Comparison of ENCODE assay signal across 11 mouse cellular contexts in the genomic region with DNA sequence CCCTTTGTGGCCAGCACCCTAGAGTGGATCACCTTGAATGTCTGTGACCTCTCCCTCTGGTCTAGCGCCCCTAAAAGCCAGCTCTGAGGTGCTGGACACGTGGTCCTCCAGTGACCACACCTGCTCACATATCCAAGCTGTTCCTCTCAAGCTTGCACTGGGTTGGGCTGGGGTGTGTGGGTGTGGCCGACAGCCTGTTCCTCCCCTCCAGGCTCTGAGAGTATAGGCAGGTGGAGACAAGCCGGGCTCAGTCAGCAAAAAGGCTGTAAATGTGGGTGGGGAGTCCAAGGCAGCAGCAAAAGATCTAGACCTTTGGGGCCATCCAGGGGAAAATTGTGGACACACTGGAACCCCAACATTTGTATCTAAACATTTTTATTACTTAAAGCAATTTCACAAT. TPM values are rescaled to one million over a fixed set of nuclear protein-coding genes. Genes with fewer than 3 reads are reported as not detected.
A peak's percentile ranks its signal among the peaks of the same experiment; 100 is the strongest.
DNase-seq lines count a peak whose midpoint lies in the region; ATAC-seq lines count a peak whose summit lies in the region.
"Had no signal": no experiment of that assay in that cellular context is flagged by ENCODE, and none has a peak within 500 bp of the region (broad histone marks: within the 10 kb centered on the region; RNA-seq: fewer than 3 reads in every experiment).

No protein-coding gene starts in this region.

- no peak overlapping the region for H3K9ac ChIP-seq in hindbrain, embryonic 16.5 days (ENCODE audit: low read depth, low read length)
- H3K9ac ChIP-seq in liver, embryonic 11.5 days (ENCODE audit: low read depth, low read length): peak overlapping the region; percentile 65
- H3K9ac ChIP-seq in stomach, embryonic 15.5 days: no peak overlapping the region
- no peak overlapping the region for H3K9ac ChIP-seq in kidney, embryonic 14.5 days (ENCODE audit: low read depth, low read length)

- no peak for DNase-seq in hindbrain, embryonic 10.5 days (ENCODE audit: low spot score)
- peak; percentile 75 for DNase-seq in c-Kit-positive CD71-positive TER-119-negative erythroid progenitor cells, embryonic 14.5 days (ENCODE audit: low read depth)
- DNase-seq in liver, embryonic 11.5 days (ENCODE audit: low spot score): peak; percentile 56
- no peak for DNase-seq in layer of hippocampus, adult 11-12 months (ENCODE audit: low spot score)
- DNase-seq in cerebellum, postnatal 25 days: no peak
- DNase-seq: cerebellum, adult 18-20 months; left cerebral cortex, postnatal 4 days had no signal

- no peak overlapping the region for H3K4me2 ChIP-seq in hindbrain, embryonic 16.5 days (ENCODE audit: low read length)
- peak overlapping the region; percentile 65 for H3K4me2 ChIP-seq in liver, embryonic 11.5 days
- H3K4me2 ChIP-seq in stomach, embryonic 15.5 days: no peak overlapping the region
- H3K4me2 ChIP-seq in kidney, embryonic 14.5 days (replicated peaks; ENCODE audit: low read depth, low read length): no peak overlapping the region

- H3K9me3 ChIP-seq in hindbrain, embryonic 10.5 days: no peaks in the 10 kb centered on the region
- H3K9me3 ChIP-seq in hindbrain, embryonic 16.5 days (ENCODE audit: control insufficient read depth, low read length): no peaks in the 10 kb centered on the region
- no peaks in the 10 kb centered on the region for H3K9me3 ChIP-seq in liver, embryonic 11.5 days (ENCODE audit: control insufficient read depth, low read length)
- no peaks in the 10 kb centered on the region for H3K9me3 ChIP-seq in stomach, embryonic 15.5 days
- no peaks in the 10 kb centered on the region for H3K9me3 ChIP-seq in kidney, embryonic 14.5 days (ENCODE audit: control insufficient read depth, low read length)

- H3K27me3 ChIP-seq in hindbrain, embryonic 10.5 days (ENCODE audit: insufficient read depth, poor library complexity, severe bottlenecking): peaks cover 27% of the 10 kb centered on the region
- no peaks in the 10 kb centered on the region for H3K27me3 ChIP-seq in hindbrain, embryonic 16.5 days (replicated peaks; ENCODE audit: control insufficient read depth, insufficient read depth, low read length)
- no peaks in the 10 kb centered on the region for H3K27me3 ChIP-seq in liver, embryonic 11.5 days (replicated peaks; ENCODE audit: control insufficient read depth, insufficient read depth, low read length)
- peaks cover 10% of the 10 kb centered on the region; the same call in 1 of the 2 replicates for H3K27me3 ChIP-seq in stomach, embryonic 15.5 days (replicated peaks)
- H3K27me3 ChIP-seq in kidney, embryonic 14.5 days (ENCODE audit: control insufficient read depth, insufficient read depth, low read length): peaks cover 14% of the 10 kb centered on the region

- peak overlapping the region; percentile 40; the same call in 1 of the 2 replicates for H3K27ac ChIP-seq in hindbrain, embryonic 10.5 days
- no peak overlapping the region for H3K27ac ChIP-seq in hindbrain, embryonic 16.5 days (ENCODE audit: low read depth, low read length)
- H3K27ac ChIP-seq in liver, embryonic 11.5 days (ENCODE audit: low read depth, low read length): peak overlapping the region; percentile 96
- peak overlapping the region; percentile 78 for H3K27ac ChIP-seq in stomach, embryonic 15.5 days
- no peak overlapping the region for H3K27ac ChIP-seq in kidney, embryonic 14.5 days (ENCODE audit: low read depth, low read length)

- 40% methylated on average over 4 of the region's 4 CpGs for WGBS in hindbrain, embryonic 10.5 days
- WGBS in hindbrain, embryonic 16.5 days: 46% methylated on average over 4 of the region's 4 CpGs
- WGBS in liver, embryonic 11.5 days: 29% methylated on average over 4 of the region's 4 CpGs
- WGBS in stomach, embryonic 15.5 days: 17% methylated on average over 4 of the region's 4 CpGs
- 18% methylated on average over 4 of the region's 4 CpGs for WGBS in kidney, embryonic 14.5 days

- H3K36me3 ChIP-seq in hindbrain, embryonic 10.5 days: no peaks in the 10 kb centered on the region
- no peaks in the 10 kb centered on the region for H3K36me3 ChIP-seq in hindbrain, embryonic 16.5 days (ENCODE audit: control insufficient read depth, insufficient read depth, low read length)
- H3K36me3 ChIP-seq in liver, embryonic 11.5 days (ENCODE audit: control insufficient read depth, insufficient read depth, low read length): no peaks in the 10 kb centered on the region
- H3K36me3 ChIP-seq in stomach, embryonic 15.5 days: no peaks in the 10 kb centered on the region
- no peaks in the 10 kb centered on the region for H3K36me3 ChIP-seq in kidney, embryonic 14.5 days (ENCODE audit: control insufficient read depth, insufficient read depth, low read length)

- H3K4me3 ChIP-seq in hindbrain, embryonic 10.5 days: no peak overlapping the region
- no peak overlapping the region for H3K4me3 ChIP-seq in hindbrain, embryonic 16.5 days (ENCODE audit: low read length)
- no peak overlapping the region for H3K4me3 ChIP-seq in liver, embryonic 11.5 days (ENCODE audit: low read depth, low read length)
- H3K4me3 ChIP-seq in stomach, embryonic 15.5 days (replicated peaks): no peak overlapping the region
- no peak overlapping the region for H3K4me3 ChIP-seq in kidney, embryonic 14.5 days (ENCODE audit: low read length)

- H3K4me1 ChIP-seq in hindbrain, embryonic 10.5 days (replicated peaks): peaks cover 46% of the 10 kb centered on the region
- H3K4me1 ChIP-seq in hindbrain, embryonic 16.5 days (ENCODE audit: control insufficient read depth, insufficient read depth, low read depth, low read length): peaks cover 16% of the 10 kb centered on the region
- H3K4me1 ChIP-seq in liver, embryonic 11.5 days (replicated peaks; ENCODE audit: control insufficient read depth, insufficient read depth, low read length): peaks cover 51% of the 10 kb centered on the region
- peaks cover 38% of the 10 kb centered on the region for H3K4me1 ChIP-seq in stomach, embryonic 15.5 days
- peaks cover 13% of the 10 kb centered on the region for H3K4me1 ChIP-seq in kidney, embryonic 14.5 days (ENCODE audit: control insufficient read depth, insufficient read depth, low read length)

- no peak for ATAC-seq in hindbrain, embryonic 16.5 days
- peak; percentile 83 for ATAC-seq in liver, embryonic 11.5 days (replicated peaks; ENCODE audit: low FRiP score)
- peak; percentile 90 for ATAC-seq in stomach, embryonic 15.5 days (ENCODE audit: insufficient read depth, low FRiP score, low read depth)
- no peak for ATAC-seq in kidney, embryonic 14.5 days (ENCODE audit: low FRiP score, low TSS enrichment)

RNA-seq across cellular contexts. Expression of gene Pak6, which starts 4.6 kb away (rescaled TPM):
- polyA plus RNA-seq in hindbrain, embryonic 10.5 days (2016; fragmentation: Nextera tagmentation; extraction: Ambion mirVana): 0.25 and 0.90 TPM in 2 replicates
- polyA plus RNA-seq in hindbrain, embryonic 16.5 days (2015; fragmentation: Nextera tagmentation; extraction: Ambion mirVana): 45.0 and 53.9 TPM in 2 replicates
- 2.2 and 2.8 TPM in 2 replicates for polyA plus RNA-seq in liver, embryonic 11.5 days (2014; fragmentation: Nextera tagmentation; extraction: Ambion mirVana)
- polyA plus RNA-seq in stomach, embryonic 15.5 days (2015; fragmentation: Nextera tagmentation; extraction: Ambion mirVana): 3.6 and 4.8 TPM in 2 replicates
- polyA plus RNA-seq in kidney, embryonic 14.5 days (2014; fragmentation: Nextera tagmentation; extraction: Ambion mirVana): 0.54 and 0.90 TPM in 2 replicates

RNA-seq across cellular contexts. Expression of gene Ankrd63, which starts 45.3 kb away (rescaled TPM):
- polyA plus RNA-seq in hindbrain, embryonic 10.5 days (2016; fragmentation: Nextera tagmentation; extraction: Ambion mirVana): not detected in 2 replicates
- polyA plus RNA-seq in hindbrain, embryonic 16.5 days (2015; fragmentation: Nextera tagmentation; extraction: Ambion mirVana): 0.03 TPM in 1 of 2 replicates, not detected in the other
- polyA plus RNA-seq in liver, embryonic 11.5 days (2014; fragmentation: Nextera tagmentation; extraction: Ambion mirVana): 0.16 TPM in 1 of 2 replicates, not detected in the other
- 0.04 and 0.08 TPM in 2 replicates for polyA plus RNA-seq in stomach, embryonic 15.5 days (2015; fragmentation: Nextera tagmentation; extraction: Ambion mirVana)
- polyA plus RNA-seq in kidney, embryonic 14.5 days (2014; fragmentation: Nextera tagmentation; extraction: Ambion mirVana): 0.24 and 0.65 TPM in 2 replicates
- polyA plus RNA-seq: neural tube, embryonic 14.5 days had no signal

Comparison
In these comparisons a context has a peak if more than half of its experiments do, and no peak if none do; other contexts are left out.
1. H3K27ac ChIP-seq: peak in hindbrain, embryonic 10.5 days (single experiment), liver, embryonic 11.5 days (single experiment) and stomach, embryonic 15.5 days (single experiment); none in hindbrain, embryonic 16.5 days (single experiment) and kidney, embryonic 14.5 days (single experiment).
2. DNase-seq: peak in c-Kit-positive CD71-positive TER-119-negative erythroid progenitor cells, embryonic 14.5 days (single experiment) and liver, embryonic 11.5 days (single experiment); none in hindbrain, embryonic 10.5 days (single experiment), layer of hippocampus, adult 11-12 months (single experiment) and cerebellum, postnatal 25 days (0 of 2).
3. ATAC-seq: peak in liver, embryonic 11.5 days (single experiment) and stomach, embryonic 15.5 days (single experiment); none in hindbrain, embryonic 16.5 days (single experiment) and kidney, embryonic 14.5 days (single experiment).